Mouse (Mus musculus): ENCODE data around the gene Ksr1.

The Ksr1 gene

GRCm38 (mm10) chr11:79146331-79146767 is at the start of gene Ksr1:
Ksr1 (minus strand) TSS chr11:79146407.
- DNase-seq: peak; percentile 94

- DNase-seq: peak; percentile 82
These were observed 46.0 kb upstream of the Ksr1 start for GRCm38 (mm10) chr11:79192176-79192575.

GRCm38 (mm10) chr11:79191214-79191613 is 45.0 kb upstream of the Ksr1 start:
- no peak for DNase-seq

GRCm38 (mm10) chr11:79190257-79190656 is 44.0 kb upstream of the Ksr1 start:
- DNase-seq: no peak

GRCm38 (mm10) chr11:79188176-79188575 is 42.0 kb upstream of the Ksr1 start:
- DNase-seq: no peak

GRCm38 (mm10) chr11:79187291-79187690 is 41.1 kb upstream of the Ksr1 start:
- no peak for DNase-seq

GRCm38 (mm10) chr11:79185683-79186082 is 39.5 kb upstream of the Ksr1 start:
- DNase-seq: no peak

- no peak for DNase-seq
These were observed 38.1 kb upstream of the Ksr1 start for GRCm38 (mm10) chr11:79184126-79184888.

GRCm38 (mm10) chr11:79183400-79183799 is 37.2 kb upstream of the Ksr1 start:
- DNase-seq: no peak

GRCm38 (mm10) chr11:79182881-79183280 is 36.7 kb upstream of the Ksr1 start:
- DNase-seq: no peak

GRCm38 (mm10) chr11:79181914-79182313 is 35.7 kb upstream of the Ksr1 start:
- DNase-seq: no peak

GRCm38 (mm10) chr11:79176687-79177086 is 30.5 kb upstream of the Ksr1 start:
- DNase-seq: no peak

GRCm38 (mm10) chr11:79172054-79172453 is 25.8 kb upstream of the Ksr1 start:
- DNase-seq: no peak

GRCm38 (mm10) chr11:79166582-79167300 is 20.5 kb upstream of the Ksr1 start:
- DNase-seq: no peak

GRCm38 (mm10) chr11:79161077-79161758 is 15.0 kb upstream of the Ksr1 start:
- no peak for DNase-seq

GRCm38 (mm10) chr11:79160127-79160526 is 13.9 kb upstream of the Ksr1 start:
- no peak for DNase-seq

GRCm38 (mm10) chr11:79157729-79158128 is 11.5 kb upstream of the Ksr1 start:
- no peak for DNase-seq

GRCm38 (mm10) chr11:79155348-79155747 is 9.1 kb upstream of the Ksr1 start:
- no peak for DNase-seq

- DNase-seq: peak; percentile 49
These were observed 6.5 kb upstream of the Ksr1 start for GRCm38 (mm10) chr11:79152696-79153095.

GRCm38 (mm10) chr11:79151874-79152273 is 5.7 kb upstream of the Ksr1 start:
- no peak for DNase-seq

- no peak for DNase-seq
These were observed 4.1 kb upstream of the Ksr1 start for GRCm38 (mm10) chr11:79150301-79150700.

- DNase-seq: no peak
These were observed 3.1 kb upstream of the Ksr1 start for GRCm38 (mm10) chr11:79149295-79149694.

- DNase-seq: no peak
These were observed 2.6 kb upstream of the Ksr1 start for GRCm38 (mm10) chr11:79148783-79149182.
